Mouse (Mus musculus): ENCODE data around the gene Ppil6. TPM values are rescaled to one million over a fixed set of nuclear protein-coding genes. Genes with fewer than 3 reads are reported as not detected.

Ppil6 gene
- polyA plus RNA-seq, 1 experiment from 2014 or later, result 2.6 TPM

- Histone ChIP-seq H3K4me3 (no peak overlapping the region), H3K9ac (no peak overlapping the region), H3K36me3 (peaks cover 18% of the 10 kb centered on the region), H3K9me3 (replicated peaks) (no peaks in the 10 kb centered on the region), H3K4me1 (peaks cover 10% of the 10 kb centered on the region; the same call in 1 of the 2 replicates), H3K27ac (no peak overlapping the region), H3K27me3 (no peaks in the 10 kb centered on the region), H3K4me2 (replicated peaks) (no peak overlapping the region)
- no peak for ATAC-seq (ENCODE audit: low FRiP score)
- WGBS, result 96% methylated on average over 6 of the region's 6 CpGs
Measured at GRCm38 (mm10) chr10:41542057-41542456, 51.8 kb downstream of the Ppil6 start.

GRCm38 (mm10) chr10:41543439-41543838 lies 53.2 kb downstream of the Ppil6 start:
- no peak for ATAC-seq (ENCODE audit: low FRiP score)
- Histone ChIP-seq H3K36me3 (peaks cover 9% of the 10 kb centered on the region), H3K4me1 (peaks cover 10% of the 10 kb centered on the region; the same call in 1 of the 2 replicates), H3K4me2 (replicated peaks) (no peak overlapping the region), H3K9me3 (replicated peaks) (no peaks in the 10 kb centered on the region), H3K9ac (no peak overlapping the region), H3K27me3 (no peaks in the 10 kb centered on the region), H3K4me3 (no peak overlapping the region), H3K27ac (no peak overlapping the region)
- 88% methylated on average over 4 of the region's 4 CpGs for WGBS

GRCm38 (mm10) chr10:41543844-41544243 lies 53.6 kb downstream of the Ppil6 start:
- Histone ChIP-seq H3K4me2 (replicated peaks) (no peak overlapping the region), H3K9me3 (replicated peaks) (no peaks in the 10 kb centered on the region), H3K27me3 (no peaks in the 10 kb centered on the region), H3K4me1 (peaks cover 10% of the 10 kb centered on the region; the same call in 1 of the 2 replicates), H3K9ac (no peak overlapping the region), H3K27ac (no peak overlapping the region), H3K4me3 (no peak overlapping the region), H3K36me3 (peaks cover 8% of the 10 kb centered on the region)
- 83% methylated on average over 2 of the region's 2 CpGs for WGBS
- no peak for ATAC-seq (ENCODE audit: low FRiP score)

GRCm38 (mm10) chr10:41544481-41545190 lies 54.4 kb downstream of the Ppil6 start:
- H3K4me1 ChIP-seq, result peaks cover 10% of the 10 kb centered on the region; the same call in 1 of the 2 replicates
- ATAC-seq (ENCODE audit: low FRiP score), result no peak
- WGBS, result 9% methylated on average over 7 of the region's 7 CpGs

GRCm38 (mm10) chr10:41545224-41545755 lies 55.1 kb downstream of the Ppil6 start:
- Histone ChIP-seq H3K36me3 (no peaks in the 10 kb centered on the region), H3K9ac (no peak overlapping the region), H3K9me3 (replicated peaks) (peaks cover 6% of the 10 kb centered on the region), H3K27me3 (no peaks in the 10 kb centered on the region), H3K27ac (no peak overlapping the region), H3K4me2 (replicated peaks) (no peak overlapping the region), H3K4me3 (no peak overlapping the region), H3K4me1 (peaks cover 10% of the 10 kb centered on the region; the same call in 1 of the 2 replicates)
- WGBS, result 68% methylated on average over 7 of the region's 7 CpGs
- ATAC-seq (ENCODE audit: low FRiP score), result no peak

More at GRCm38 (mm10) chr10:41544481-41545190, 54.4 kb downstream of the Ppil6 start:
- Histone ChIP-seq H3K4me3 (no peak overlapping the region), H3K4me2 (replicated peaks) (no peak overlapping the region), H3K9ac (no peak overlapping the region), H3K36me3 (no peaks in the 10 kb centered on the region), H3K9me3 (replicated peaks) (peaks cover 6% of the 10 kb centered on the region), H3K27me3 (no peaks in the 10 kb centered on the region), H3K27ac (no peak overlapping the region)

- Histone ChIP-seq H3K9me3 (replicated peaks) (peaks cover 6% of the 10 kb centered on the region), H3K27ac (no peak overlapping the region), H3K36me3 (no peaks in the 10 kb centered on the region), H3K27me3 (no peaks in the 10 kb centered on the region), H3K4me3 (no peak overlapping the region), H3K4me2 (replicated peaks) (no peak overlapping the region), H3K9ac (no peak overlapping the region), H3K4me1 (peaks cover 10% of the 10 kb centered on the region; the same call in 1 of the 2 replicates)
- WGBS, result 63% methylated on average over 13 of the region's 13 CpGs
- no peak for ATAC-seq (ENCODE audit: low FRiP score)
Measured at GRCm38 (mm10) chr10:41546396-41547165, 56.3 kb downstream of the Ppil6 start.

- Histone ChIP-seq H3K9ac (no peak overlapping the region), H3K9me3 (replicated peaks) (peaks cover 6% of the 10 kb centered on the region), H3K36me3 (no peaks in the 10 kb centered on the region), H3K4me2 (replicated peaks) (no peak overlapping the region), H3K4me3 (no peak overlapping the region), H3K27me3 (no peaks in the 10 kb centered on the region), H3K27ac (no peak overlapping the region), H3K4me1 (peaks cover 5% of the 10 kb centered on the region; the same call in 1 of the 2 replicates)
- ATAC-seq (ENCODE audit: low FRiP score), result no peak
- 72% methylated on average over 7 of the region's 7 CpGs for WGBS
Measured at GRCm38 (mm10) chr10:41550711-41551110, 60.5 kb downstream of the Ppil6 start.

- H3K9ac ChIP-seq, result no peak overlapping the region
- no peak overlapping the region for H3K4me3 ChIP-seq
- H3K36me3 ChIP-seq, result no peaks in the 10 kb centered on the region
- H3K4me1 ChIP-seq, result peaks cover 5% of the 10 kb centered on the region; the same call in 1 of the 2 replicates
- no peak overlapping the region for H3K4me2 ChIP-seq (replicated peaks)
- no peak overlapping the region for H3K27ac ChIP-seq
- H3K27me3 ChIP-seq, result 0 out of 2 replicates have a peak, but pooled peaks cover 2% of the 10 kb centered on the region
- WGBS, result 27% methylated on average over 3 of the region's 3 CpGs
- H3K9me3 ChIP-seq (replicated peaks), result peaks cover 6% of the 10 kb centered on the region
- no peak for ATAC-seq (ENCODE audit: low FRiP score)
Measured at GRCm38 (mm10) chr10:41552319-41552718, 62.1 kb downstream of the Ppil6 start.

GRCm38 (mm10) chr10:41552847-41553589 lies 62.8 kb downstream of the Ppil6 start:
- Histone ChIP-seq H3K9ac (no peak overlapping the region), H3K4me3 (no peak overlapping the region), H3K27ac (no peak overlapping the region), H3K9me3 (replicated peaks) (peaks cover 6% of the 10 kb centered on the region), H3K4me1 (peaks cover 5% of the 10 kb centered on the region; the same call in 1 of the 2 replicates), H3K4me2 (replicated peaks) (no peak overlapping the region), H3K36me3 (no peaks in the 10 kb centered on the region), H3K27me3 (0 out of 2 replicates have a peak, but pooled peaks cover 2% of the 10 kb centered on the region)
- no peak for ATAC-seq (ENCODE audit: low FRiP score)
- 47% methylated on average over 14 of the region's 14 CpGs for WGBS

GRCm38 (mm10) chr10:41553711-41554110 lies 63.5 kb downstream of the Ppil6 start:
- Histone ChIP-seq H3K9me3 (replicated peaks) (peaks cover 6% of the 10 kb centered on the region), H3K27ac (no peak overlapping the region), H3K9ac (no peak overlapping the region), H3K4me2 (replicated peaks) (no peak overlapping the region), H3K4me1 (peaks cover 5% of the 10 kb centered on the region; the same call in 1 of the 2 replicates), H3K4me3 (no peak overlapping the region), H3K36me3 (no peaks in the 10 kb centered on the region), H3K27me3 (0 out of 2 replicates have a peak, but pooled peaks cover 2% of the 10 kb centered on the region)
- WGBS, result 73% methylated on average over 4 of the region's 4 CpGs
- no peak for ATAC-seq (ENCODE audit: low FRiP score)

- WGBS, result 89% methylated on average over 3 of the region's 3 CpGs
- Histone ChIP-seq H3K9me3 (replicated peaks) (no peaks in the 10 kb centered on the region; the same call in 1 of the 2 replicates), H3K4me1 (peaks cover 5% of the 10 kb centered on the region; the same call in 1 of the 2 replicates), H3K4me2 (replicated peaks) (no peak overlapping the region), H3K9ac (no peak overlapping the region), H3K27me3 (0 out of 2 replicates have a peak, but pooled peaks cover 2% of the 10 kb centered on the region), H3K27ac (no peak overlapping the region), H3K36me3 (no peaks in the 10 kb centered on the region), H3K4me3 (no peak overlapping the region)
- no peak for ATAC-seq (ENCODE audit: low FRiP score)
Measured at GRCm38 (mm10) chr10:41555081-41555480, 64.8 kb downstream of the Ppil6 start.

Data from hindbrain, embryonic 12.5 days (tissue).